Mouse (Mus musculus) forebrain, embryonic 13.5 days (tissue): Measurements from ENCODE around the gene Coro1a. TPM values are rescaled to one million over a fixed set of nuclear protein-coding genes. Genes with fewer than 3 reads are reported as not detected.

Source experiments
- polyA plus RNA-seq: library from polyadenylated mRNA; unstranded; fragments of >200 nt; fragmentation: Nextera tagmentation; extraction: Ambion mirVana; gene quantifications from 2 replicates; pipeline ENCODE4 v1.2.1, GENCODE M21; 2015

Gene Coro1a
- polyA plus RNA-seq, 1 experiment from 2014 or later, result 77.1 TPM

Other genes starting within 250 kb of the Coro1a start
- 0.19 and 0.32 TPM in 2 replicates for gene Atp2a1, start 244.7 kb downstream of the Coro1a start, polyA plus RNA-seq
- gene Sh2b1, start 232.4 kb downstream of the Coro1a start, polyA plus RNA-seq, result 55.8 and 61.6 TPM in 2 replicates
- gene Tufm, start 220.4 kb downstream of the Coro1a start, polyA plus RNA-seq, result 114 and 123 TPM in 2 replicates
- gene Atxn2l, start 204.3 kb downstream of the Coro1a start, polyA plus RNA-seq, result 52.4 and 60.0 TPM in 2 replicates
- 209 and 212 TPM in 2 replicates for gene Eif3c, start 141.4 kb downstream of the Coro1a start, polyA plus RNA-seq
- 0.38 and 0.46 TPM in 2 replicates for gene Apobr, start 122.8 kb downstream of the Coro1a start, polyA plus RNA-seq
- gene Cln3, start 122.0 kb downstream of the Coro1a start, polyA plus RNA-seq, result 26.3 and 30.8 TPM in 2 replicates
- not detected in 2 replicates for gene Il27, start 112.8 kb downstream of the Coro1a start, polyA plus RNA-seq
- gene Nupr1, start 76.9 kb downstream of the Coro1a start, polyA plus RNA-seq, result 2.1 and 2.5 TPM in 2 replicates
- gene Sgf29, start 58.5 kb downstream of the Coro1a start, polyA plus RNA-seq, result 57.3 and 64.6 TPM in 2 replicates
- gene Sult1a1, start 31.4 kb downstream of the Coro1a start, polyA plus RNA-seq, result 0.46 and 0.68 TPM in 2 replicates
- gene Bola2, start 12.4 kb downstream of the Coro1a start, polyA plus RNA-seq, result 183 and 187 TPM in 2 replicates
- 16.6 TPM in 2 replicates for gene Slx1b, start 12.0 kb downstream of the Coro1a start, polyA plus RNA-seq
- 75.3 and 78.3 TPM in 2 replicates for gene Mapk3, start 51.8 kb upstream of the Coro1a start, polyA plus RNA-seq
- gene Gdpd3, start 58.5 kb upstream of the Coro1a start, polyA plus RNA-seq, result 1.7 and 2.8 TPM in 2 replicates
- gene Ypel3, start 69.2 kb upstream of the Coro1a start, polyA plus RNA-seq, result 124 and 143 TPM in 2 replicates
- gene Tbx6, start 73.7 kb upstream of the Coro1a start, polyA plus RNA-seq, result 0.43 and 0.55 TPM in 2 replicates
- 246 and 258 TPM in 2 replicates for gene Ppp4c, start 84.7 kb upstream of the Coro1a start, polyA plus RNA-seq
- gene Fam57b, start 89.9 kb upstream of the Coro1a start, polyA plus RNA-seq, result 27.0 and 30.0 TPM in 2 replicates
- gene 4930451I11Rik, start 123.9 kb upstream of the Coro1a start, polyA plus RNA-seq, result not detected in 2 replicates
- 4.1 and 4.2 TPM in 2 replicates for gene Doc2a, start 139.6 kb upstream of the Coro1a start, polyA plus RNA-seq
- gene Hirip3, start 154.2 kb upstream of the Coro1a start, polyA plus RNA-seq, result 47.7 and 49.1 TPM in 2 replicates
- 94.9 and 96.2 TPM in 2 replicates for gene Ino80e, start 154.6 kb upstream of the Coro1a start, polyA plus RNA-seq
- 51.9 and 60.0 TPM in 2 replicates for gene Taok2, start 176.9 kb upstream of the Coro1a start, polyA plus RNA-seq
- gene Tmem219, start 215.1 kb upstream of the Coro1a start, polyA plus RNA-seq, result 30.5 and 35.3 TPM in 2 replicates
- gene Kctd13, start 221.1 kb upstream of the Coro1a start, polyA plus RNA-seq, result 69.4 and 69.8 TPM in 2 replicates
- gene Asphd1, start 241.8 kb upstream of the Coro1a start, polyA plus RNA-seq, result 2.5 and 5.1 TPM in 2 replicates
- gene Sez6l2, start 242.8 kb upstream of the Coro1a start, polyA plus RNA-seq, result 16.8 and 18.4 TPM in 2 replicates